8 mouse cellular contexts compared by ENCODE assay signal in genomic region chr1:45502865-45503332, GRCm38 (mm10). TPM values are rescaled to one million over a fixed set of nuclear protein-coding genes. Genes with fewer than 3 reads are reported as not detected.
DNase-seq lines count a peak whose midpoint lies in the region; ATAC-seq and TF ChIP-seq lines count a peak whose summit lies in the region.

Gene Col5a2 (minus strand): TSS chr1:45503282.

- ATAC-seq in hindbrain, embryonic 11.5 days (ENCODE audit: low FRiP score), result peak; percentile 66
- ATAC-seq in lung, postnatal 0 days, result peak; percentile 81
- ATAC-seq in monocyte, adult 5-6 weeks (replicated peaks; ENCODE audit: insufficient number of reproducible peaks, low FRiP score, low TSS enrichment, poor library complexity, severe bottlenecking), result no peak

- DNase-seq in spleen, adult 2 months (ENCODE audit: low read depth in 1 of 2, low spot score in 2 of 2), result no peak
- DNase-seq in spleen, postnatal 4 days (ENCODE audit: low spot score in 2 of 2), result no peak
- peak; percentile 12 to 41 for DNase-seq in frontal cortex, postnatal 14 days (ENCODE audit: low spot score in 2 of 2)
- DNase-seq in hindbrain, embryonic 11.5 days (ENCODE audit: low spot score), result peak; percentile 43
- DNase-seq in layer of hippocampus, postnatal 14 days (ENCODE audit: low spot score in 2 of 2), result peak; percentile 18 to 55
- peak; percentile 88 for DNase-seq in lung, postnatal 0 days (ENCODE audit: low spot score)
- peak; percentile 24 to 34 for DNase-seq in right cerebral cortex, adult 2 months (ENCODE audit: low spot score in 2 of 2)

- no peak for TF ChIP-seq CTCF in spleen, adult 2 months (IDR thresholded peaks at IDR 0.05; ENCODE audit: extremely low read depth, insufficient read depth, insufficient read length, insufficient replicate concordance)
- no peak for TF ChIP-seq CTCF in lung, postnatal 0 days (IDR thresholded peaks at IDR 0.05)

- H3K9me3 ChIP-seq in hindbrain, embryonic 11.5 days (ENCODE audit: control insufficient read depth, low read length), result no peaks in the 10 kb centered on the region
- no peaks in the 10 kb centered on the region for H3K9me3 ChIP-seq in lung, postnatal 0 days (ENCODE audit: low read length)

- 16% methylated on average over 12 of the region's 12 CpGs for WGBS in spleen, adult 2 months
- 36% methylated on average over 12 of the region's 12 CpGs for WGBS in hindbrain, embryonic 11.5 days
- 14% methylated on average over 12 of the region's 12 CpGs for WGBS in lung, postnatal 0 days

- peak within 1 kb of the TSS; percentile 22 for H3K4me2 ChIP-seq in hindbrain, embryonic 11.5 days (replicated peaks; ENCODE audit: low read depth, low read length)
- H3K4me2 ChIP-seq in lung, postnatal 0 days (replicated peaks; ENCODE audit: low read depth, low read length), result peak within 1 kb of the TSS; percentile 52

- no peaks in the 10 kb centered on the region for H3K27me3 ChIP-seq in spleen, adult 2 months (ENCODE audit: control insufficient read depth, insufficient read depth, low read length)
- H3K27me3 ChIP-seq in hindbrain, embryonic 11.5 days (ENCODE audit: control insufficient read depth, insufficient read depth, low read length), result no peaks in the 10 kb centered on the region
- no peaks in the 10 kb centered on the region for H3K27me3 ChIP-seq in lung, postnatal 0 days (replicated peaks; ENCODE audit: insufficient read depth, low read length)

- no peaks in the 10 kb centered on the region for H3K4me1 ChIP-seq in spleen, adult 2 months (ENCODE audit: control insufficient read depth, insufficient read depth, insufficient read length)
- no peaks in the 10 kb centered on the region for H3K4me1 ChIP-seq in hindbrain, embryonic 11.5 days (replicated peaks; ENCODE audit: control insufficient read depth, insufficient read depth, low read length)
- H3K4me1 ChIP-seq in lung, postnatal 0 days (ENCODE audit: insufficient read depth, low read depth, low read length), result no peaks in the 10 kb centered on the region

- H3K27ac ChIP-seq in spleen, adult 2 months (ENCODE audit: insufficient read depth, low read length), result no peak within 1 kb of the TSS; the same call in 1 of the 2 replicates
- H3K27ac ChIP-seq in hindbrain, embryonic 11.5 days (ENCODE audit: low read depth, low read length), result no peak within 1 kb of the TSS
- H3K27ac ChIP-seq in lung, postnatal 0 days (ENCODE audit: low read length), result peak within 1 kb of the TSS; percentile 66

- H3K4me3 ChIP-seq in spleen, adult 2 months (ENCODE audit: extremely low read depth, insufficient read depth, insufficient read length), result peak within 1 kb of the TSS; percentile 28
- peak within 1 kb of the TSS; percentile 22 for H3K4me3 ChIP-seq in hindbrain, embryonic 11.5 days (ENCODE audit: low read depth, low read length)
- H3K4me3 ChIP-seq in lung, postnatal 0 days (ENCODE audit: low read depth, low read length), result peak within 1 kb of the TSS; percentile 43

- no peak for TF ChIP-seq EP300 in lung, postnatal 0 days (IDR thresholded peaks at IDR 0.05)

- no peaks in the 10 kb centered on the region for H3K36me3 ChIP-seq in spleen, adult 2 months (ENCODE audit: control insufficient read depth, insufficient read depth, low read length)
- H3K36me3 ChIP-seq in hindbrain, embryonic 11.5 days (ENCODE audit: control insufficient read depth, insufficient read depth, low read length), result no peaks in the 10 kb centered on the region
- H3K36me3 ChIP-seq in lung, postnatal 0 days (ENCODE audit: insufficient read depth, low read length), result no peaks in the 10 kb centered on the region

- H3K9ac ChIP-seq in hindbrain, embryonic 11.5 days (ENCODE audit: low read depth, low read length), result peak within 1 kb of the TSS; percentile 16
- H3K9ac ChIP-seq in lung, postnatal 0 days (replicated peaks; ENCODE audit: low read depth), result peak within 1 kb of the TSS; percentile 47

- no peak for TF ChIP-seq POLR2A in spleen, adult 2 months (IDR thresholded peaks at IDR 0.05; ENCODE audit: low read depth, low read length)

RNA-seq across cellular contexts. Expression of gene Col5a2, which starts in this region (rescaled TPM):
- polyA plus RNA-seq in spleen, adult 2 months (2012; rRNA removed), result 2.1 and 2.4 TPM in 2 replicates
- polyA plus RNA-seq in hindbrain, embryonic 11.5 days (2014; fragmentation: Nextera tagmentation; extraction: Ambion mirVana), result 20.8 and 21.8 TPM in 2 replicates
- 10 to 100 TPM; 10.2 to 13.1 TPM for total RNA-seq in layer of hippocampus, postnatal 14 days (2021)
- 51.8 and 57.6 TPM in 2 replicates for polyA plus RNA-seq in lung, postnatal 0 days (2015; fragmentation: Nextera tagmentation; extraction: Ambion mirVana)
- total RNA-seq in monocyte, adult 5-6 weeks (2017), result not detected in 3 replicates

Comparison
In these comparisons a context has a peak if more than half of its experiments do, and no peak if none do; other contexts are left out.
1. RNA of gene Col5a2 (total RNA-seq): 10.2 to 13.1 TPM in layer of hippocampus, postnatal 14 days; not detected in monocyte, adult 5-6 weeks; every median in the first group is over 10 times any median in the second.
2. DNase-seq: peak in frontal cortex, postnatal 14 days (2 of 2), hindbrain, embryonic 11.5 days (single experiment), layer of hippocampus, postnatal 14 days (2 of 2), lung, postnatal 0 days (single experiment) and right cerebral cortex, adult 2 months (2 of 2); none in spleen, adult 2 months (0 of 2) and spleen, postnatal 4 days (0 of 2).
3. Peak in every context shown above with its lines, with median percentiles within 50 percentile points of each other: H3K4me3 ChIP-seq.